Mouse (Mus musculus): Measurements from ENCODE around the gene Cfap44. TPM values are rescaled to one million over a fixed set of nuclear protein-coding genes. Genes with fewer than 3 reads are reported as not detected.

The Cfap44 gene
- polyA plus RNA-seq, 2 experiments: 0.47 to 0.66 TPM

GRCm38 (mm10) chr16:44526044-44526443, 131.4 kb downstream of the Cfap44 start:
- WGBS: 81% methylated on average over 1 of the region's 1 CpGs
- H3K4me1 ChIP-seq (ENCODE audit: control insufficient read depth, insufficient read depth, low read length): peaks cover 47% of the 10 kb centered on the region
- H3K27me3 ChIP-seq (ENCODE audit: control insufficient read depth, insufficient read depth, low read length): no peaks in the 10 kb centered on the region
- no peak overlapping the region for H3K9ac ChIP-seq (ENCODE audit: low read depth, low read length, severe bottlenecking)
- no peak overlapping the region for H3K4me3 ChIP-seq (replicated peaks; ENCODE audit: low read length)
- DNase-seq (ENCODE audit: low spot score) (no peak), ATAC-seq (ENCODE audit: low FRiP score, low read depth) (no peak)
- no peaks in the 10 kb centered on the region for H3K9me3 ChIP-seq (ENCODE audit: control insufficient read depth, low read length)
- H3K27ac ChIP-seq (replicated peaks; ENCODE audit: low read depth, low read length): no peak overlapping the region
- no peak for TF ChIP-seq POLR2A (IDR thresholded peaks at IDR 0.05; ENCODE audit: borderline replicate concordance, extremely low read depth, insufficient read depth, insufficient read length)
- peaks cover 26% of the 10 kb centered on the region for H3K36me3 ChIP-seq (ENCODE audit: control insufficient read depth, insufficient read depth, low read length)
- no peak overlapping the region for H3K4me2 ChIP-seq (replicated peaks; ENCODE audit: low read depth, low read length, severe bottlenecking)

GRCm38 (mm10) chr16:44526689-44527088, 132.1 kb downstream of the Cfap44 start:
- Histone ChIP-seq H3K9ac (ENCODE audit: low read depth, low read length, severe bottlenecking) (no peak overlapping the region; the same call in 1 of the 2 replicates), H3K4me2 (replicated peaks; ENCODE audit: low read depth, low read length, severe bottlenecking) (peak overlapping the region; percentile 19), H3K9me3 (ENCODE audit: control insufficient read depth, low read length) (no peaks in the 10 kb centered on the region), H3K36me3 (ENCODE audit: control insufficient read depth, insufficient read depth, low read length) (peaks cover 24% of the 10 kb centered on the region), H3K4me3 (replicated peaks; ENCODE audit: low read length) (no peak overlapping the region), H3K27ac (replicated peaks; ENCODE audit: low read depth, low read length) (peak overlapping the region; percentile 70; the same call in 1 of the 2 replicates), H3K4me1 (ENCODE audit: control insufficient read depth, insufficient read depth, low read length) (peaks cover 54% of the 10 kb centered on the region), H3K27me3 (ENCODE audit: control insufficient read depth, insufficient read depth, low read length) (no peaks in the 10 kb centered on the region)
- ATAC-seq (ENCODE audit: low FRiP score, low read depth): no peak
- WGBS: 30% methylated on average over 12 of the region's 12 CpGs
- TF ChIP-seq POLR2A (IDR thresholded peaks at IDR 0.05; ENCODE audit: borderline replicate concordance, extremely low read depth, insufficient read depth, insufficient read length): no peak
- no peak for DNase-seq (ENCODE audit: low spot score)

- ATAC-seq (ENCODE audit: low FRiP score, low read depth): no peak
- Histone ChIP-seq H3K27ac (replicated peaks; ENCODE audit: low read depth, low read length) (peak overlapping the region; percentile 38; the same call in 1 of the 2 replicates), H3K9ac (ENCODE audit: low read depth, low read length, severe bottlenecking) (no peak overlapping the region), H3K36me3 (ENCODE audit: control insufficient read depth, insufficient read depth, low read length) (peaks cover 31% of the 10 kb centered on the region), H3K4me3 (replicated peaks; ENCODE audit: low read length) (no peak overlapping the region), H3K9me3 (ENCODE audit: control insufficient read depth, low read length) (no peaks in the 10 kb centered on the region), H3K4me1 (ENCODE audit: control insufficient read depth, insufficient read depth, low read length) (peaks cover 59% of the 10 kb centered on the region), H3K27me3 (ENCODE audit: control insufficient read depth, insufficient read depth, low read length) (no peaks in the 10 kb centered on the region), H3K4me2 (replicated peaks; ENCODE audit: low read depth, low read length, severe bottlenecking) (0 out of 2 replicates have a peak overlapping the region, but pooled peaks have one; percentile 9)
- TF ChIP-seq POLR2A (IDR thresholded peaks at IDR 0.05; ENCODE audit: borderline replicate concordance, extremely low read depth, insufficient read depth, insufficient read length): no peak
- DNase-seq (ENCODE audit: low spot score): no peak
- 38% methylated on average over 11 of the region's 11 CpGs for WGBS
Observed at GRCm38 (mm10) chr16:44527218-44527905, 132.8 kb downstream of the Cfap44 start.

- Histone ChIP-seq H3K27ac (replicated peaks; ENCODE audit: low read depth, low read length) (no peak overlapping the region), H3K4me1 (ENCODE audit: control insufficient read depth, insufficient read depth, low read length) (peaks cover 62% of the 10 kb centered on the region), H3K36me3 (ENCODE audit: control insufficient read depth, insufficient read depth, low read length) (peaks cover 37% of the 10 kb centered on the region), H3K27me3 (ENCODE audit: control insufficient read depth, insufficient read depth, low read length) (no peaks in the 10 kb centered on the region), H3K4me3 (replicated peaks; ENCODE audit: low read length) (no peak overlapping the region), H3K9me3 (ENCODE audit: control insufficient read depth, low read length) (no peaks in the 10 kb centered on the region), H3K9ac (ENCODE audit: low read depth, low read length, severe bottlenecking) (no peak overlapping the region), H3K4me2 (replicated peaks; ENCODE audit: low read depth, low read length, severe bottlenecking) (no peak overlapping the region)
- WGBS: 91% methylated on average over 7 of the region's 7 CpGs
- DNase-seq (ENCODE audit: low spot score) (no peak), ATAC-seq (ENCODE audit: low FRiP score, low read depth) (no peak)
- TF ChIP-seq POLR2A (IDR thresholded peaks at IDR 0.05; ENCODE audit: borderline replicate concordance, extremely low read depth, insufficient read depth, insufficient read length): no peak
Observed at GRCm38 (mm10) chr16:44528955-44529354, 134.4 kb downstream of the Cfap44 start.

GRCm38 (mm10) chr16:44529691-44530090, 135.1 kb downstream of the Cfap44 start:
- WGBS: 72% methylated on average over 8 of the region's 8 CpGs
- DNase-seq (ENCODE audit: low spot score): no peak

More at GRCm38 (mm10) chr16:44529691-44530090, 135.1 kb downstream of the Cfap44 start:
- Histone ChIP-seq H3K4me1 (ENCODE audit: control insufficient read depth, insufficient read depth, low read length) (peaks cover 64% of the 10 kb centered on the region), H3K27me3 (ENCODE audit: control insufficient read depth, insufficient read depth, low read length) (no peaks in the 10 kb centered on the region), H3K27ac (replicated peaks; ENCODE audit: low read depth, low read length) (no peak overlapping the region), H3K9me3 (ENCODE audit: control insufficient read depth, low read length) (no peaks in the 10 kb centered on the region), H3K4me2 (replicated peaks; ENCODE audit: low read depth, low read length, severe bottlenecking) (no peak overlapping the region), H3K4me3 (replicated peaks; ENCODE audit: low read length) (no peak overlapping the region), H3K9ac (ENCODE audit: low read depth, low read length, severe bottlenecking) (no peak overlapping the region), H3K36me3 (ENCODE audit: control insufficient read depth, insufficient read depth, low read length) (peaks cover 37% of the 10 kb centered on the region)
- TF ChIP-seq POLR2A (IDR thresholded peaks at IDR 0.05; ENCODE audit: borderline replicate concordance, extremely low read depth, insufficient read depth, insufficient read length): no peak
- ATAC-seq (ENCODE audit: low FRiP score, low read depth): no peak
